Mouse (Mus musculus) small intestine, adult 2 months (tissue): ENCODE measurements around the gene Spem2. TPM values are rescaled to one million over a fixed set of nuclear protein-coding genes. Genes with fewer than 3 reads are reported as not detected.
A peak's percentile ranks its signal among the peaks of the same experiment; 100 is the strongest.

Experiments used
- H3K27ac ChIP-seq: fragments of 200-500 bp; 2 replicates; pipeline ENCODE4 v1.5.1; 2012; ENCODE audit warnings: low read depth, low read length, control low read depth, inconsistent platforms; ENCODE audit not compliant: insufficient read depth
- H3K27me3 ChIP-seq: fragments of 200-500 bp; 2 replicates; pipeline ENCODE4 v1.6.1; 2012; ENCODE audit warnings: mild to moderate bottlenecking, moderate library complexity, low read length, inconsistent platforms; ENCODE audit not compliant: control insufficient read depth, insufficient read depth
- H3K36me3 ChIP-seq: fragments of 200-500 bp; 2 replicates; pipeline ENCODE4 v1.6.1; 2012; ENCODE audit warnings: mild to moderate bottlenecking, low read length, control low read depth, inconsistent platforms; ENCODE audit not compliant: control insufficient read depth, insufficient read depth
- H3K4me1 ChIP-seq: fragments of 200-500 bp; 2 replicates; pipeline ENCODE4 v1.6.1; 2012; ENCODE audit warnings: low read length, inconsistent platforms, mixed read lengths; ENCODE audit not compliant: control insufficient read depth, insufficient read depth, insufficient read length
- H3K4me3 ChIP-seq: fragments of 200-500 bp; 2 replicates; pipeline ENCODE4 v1.5.1; 2012; ENCODE audit warnings: low read depth, mild to moderate bottlenecking, control low read depth, inconsistent platforms, low read length, moderate library complexity
- CTCF ChIP-seq: fragments of 200-500 bp; IDR thresholded peaks from 2 replicates; pipeline ENCODE4 v1.5.1; 2012; ENCODE audit warnings: low read depth, mild to moderate bottlenecking, control low read depth, inconsistent platforms, low read length, moderate library complexity, mixed read lengths; ENCODE audit not compliant: insufficient replicate concordance, insufficient read length; ENCODE audit errors: extremely low read depth
- POLR2A ChIP-seq: fragments of 200-500 bp; IDR thresholded peaks from 2 replicates; pipeline ENCODE4 v1.6.1; 2012; ENCODE audit warnings: low read depth, mild to moderate bottlenecking, control low read depth, inconsistent platforms, low read length, moderate library complexity
- WGBS: fragments of 180-500 bp; shearing (Covaris S2); methylation state at CpG from one replicate; pipeline ENCODE4 v1.1.7; 2018; 5-methylcytosine and 5-hydroxymethylcytosine counted together
- polyA plus RNA-seq: library from polyadenylated mRNA; depleted of rRNA; stranded (reverse); fragments of >200 nt; gene quantifications from 2 replicates; pipeline ENCODE4 v1.2.3, GENCODE M21; 2012

Spem2 gene
- polyA plus RNA-seq, 1 experiment: not detected

GRCm38 (mm10) chr11:69815155-69815554 lies 3.1 kb downstream of the Spem2 start, which contains the start of gene Gm39566:
Gm39566 (minus strand) TSS chr11:69815298.
- H3K4me1 ChIP-seq: no peaks in the 10 kb centered on the region
- H3K4me3 ChIP-seq: no peak within 1 kb of the TSS
- TF ChIP-seq CTCF (peak; percentile 26; the same call in 1 of the 2 replicates), POLR2A (no peak)
- H3K36me3 ChIP-seq: no peaks in the 10 kb centered on the region
- WGBS: 78% methylated on average over 10 of the region's 10 CpGs
- no peak within 1 kb of the TSS for H3K27ac ChIP-seq
- H3K27me3 ChIP-seq: no peaks in the 10 kb centered on the region

GRCm38 (mm10) chr11:69810280-69810679 lies 8.0 kb downstream of the Spem2 start:
- Histone ChIP-seq H3K27me3 (no peaks in the 10 kb centered on the region), H3K4me3 (no peak overlapping the region), H3K4me1 (no peaks in the 10 kb centered on the region), H3K27ac (no peak overlapping the region), H3K36me3 (no peaks in the 10 kb centered on the region)
- no peak for TF ChIP-seq CTCF
- TF ChIP-seq POLR2A: no peak

- 84% methylated on average over 2 of the region's 2 CpGs for WGBS
- Histone ChIP-seq H3K27me3 (no peaks in the 10 kb centered on the region), H3K4me1 (no peaks in the 10 kb centered on the region; the same call in 1 of the 2 replicates), H3K4me3 (no peak overlapping the region), H3K36me3 (no peaks in the 10 kb centered on the region), H3K27ac (no peak overlapping the region)
- TF ChIP-seq CTCF (no peak), POLR2A (no peak)
These were observed 10.6 kb downstream of the Spem2 start for GRCm38 (mm10) chr11:69807641-69808040.

GRCm38 (mm10) chr11:69806378-69806777 lies 11.9 kb downstream of the Spem2 start:
- 91% methylated on average over 4 of the region's 4 CpGs for WGBS
- Histone ChIP-seq H3K36me3 (no peaks in the 10 kb centered on the region), H3K4me3 (no peak overlapping the region), H3K27ac (no peak overlapping the region), H3K4me1 (peaks cover 6% of the 10 kb centered on the region), H3K27me3 (0 out of 2 replicates have a peak, but pooled peaks cover 1% of the 10 kb centered on the region)
- TF ChIP-seq POLR2A (no peak), CTCF (no peak)

GRCm38 (mm10) chr11:69804972-69805909 lies 13.0 kb downstream of the Spem2 start, which contains the start of gene Tmem102:
Tmem102 (minus strand) TSS chr11:69805624.
- Histone ChIP-seq H3K27me3 (0 out of 2 replicates have a peak, but pooled peaks cover 4% of the 10 kb centered on the region), H3K36me3 (no peaks in the 10 kb centered on the region), H3K4me1 (peaks cover 16% of the 10 kb centered on the region), H3K4me3 (peak within 1 kb of the TSS; percentile 64), H3K27ac (peak within 1 kb of the TSS; percentile 63)
- TF ChIP-seq CTCF: no peak
- TF ChIP-seq POLR2A: no peak
- 17% methylated on average over 29 of the region's 29 CpGs for WGBS

- Histone ChIP-seq H3K4me1 (peaks cover 19% of the 10 kb centered on the region), H3K27ac (peak overlapping the region; percentile 63), H3K4me3 (peak overlapping the region; percentile 64), H3K27me3 (0 out of 2 replicates have a peak, but pooled peaks cover 4% of the 10 kb centered on the region), H3K36me3 (no peaks in the 10 kb centered on the region)
- TF ChIP-seq CTCF (no peak), POLR2A (no peak; the same call in 1 of the 2 replicates)
- WGBS: 9% methylated on average over 12 of the region's 12 CpGs
These were observed 13.7 kb downstream of the Spem2 start for GRCm38 (mm10) chr11:69804652-69804940.
